Mouse (Mus musculus): ENCODE data around the gene Leng1.

Gene Leng1

GRCm38 (mm10) chr7:3629543-3630477 lies 35.8 kb downstream of the Leng1 start, which contains the start of the genes Tfpt and Prpf31:
Gene Tfpt (minus strand): TSS chr7:3629929.
Gene Prpf31 (plus strand): TSS chr7:3629985.
- DNase-seq (ENCODE audit: low read depth, low spot score): peak; percentile 94

GRCm38 (mm10) chr7:3629030-3629429 lies 36.6 kb downstream of the Leng1 start:
- DNase-seq (ENCODE audit: low read depth, low spot score): no peak

DNA sequence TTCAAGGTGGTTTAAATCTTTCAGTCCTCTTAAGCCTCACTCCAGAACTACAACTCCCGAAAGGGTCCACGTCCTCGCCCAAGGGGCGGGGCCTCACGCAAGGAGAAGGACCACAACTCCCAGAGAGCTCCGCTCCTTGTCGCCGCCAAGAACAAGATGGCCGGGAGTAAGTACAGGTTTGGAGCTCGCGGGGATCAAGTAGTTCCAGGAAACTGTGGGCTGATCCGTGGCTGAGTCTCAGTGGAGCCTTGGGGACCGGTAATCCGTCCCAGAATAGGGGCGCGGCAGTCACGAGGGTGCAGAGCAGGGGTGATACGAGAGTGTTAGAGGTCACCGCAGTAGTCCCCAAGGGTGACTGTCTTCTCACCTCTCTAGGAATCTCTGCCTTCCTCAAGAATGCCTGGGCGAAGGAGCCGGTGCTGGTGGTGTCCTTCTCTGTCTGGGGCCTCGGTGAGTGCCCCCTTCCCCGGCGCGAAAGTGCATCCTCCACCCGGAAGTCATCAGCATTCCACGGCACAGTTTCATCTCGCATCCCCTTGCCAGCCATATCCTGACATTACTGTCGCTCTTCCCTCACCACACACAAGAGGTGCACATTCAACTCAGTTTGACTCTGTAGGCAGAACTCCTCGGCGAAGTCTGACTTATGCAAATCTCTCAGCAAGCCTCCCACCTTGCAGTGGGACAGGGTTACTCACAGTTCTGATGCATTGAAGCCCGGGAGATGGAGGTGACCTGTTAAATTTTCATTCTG lies 48.2 kb downstream of the Leng1 start, which contains the start of gene Ndufa3:
Ndufa3 (plus strand) TSS at position 132 of the 754 bp plus-strand sequence.
- peak; percentile 79 for DNase-seq (ENCODE audit: low read depth, low spot score)

- DNase-seq (ENCODE audit: low read depth, low spot score): no peak
These were observed 49.0 kb downstream of the Leng1 start for GRCm38 (mm10) chr7:3616389-3617241.

DNA sequence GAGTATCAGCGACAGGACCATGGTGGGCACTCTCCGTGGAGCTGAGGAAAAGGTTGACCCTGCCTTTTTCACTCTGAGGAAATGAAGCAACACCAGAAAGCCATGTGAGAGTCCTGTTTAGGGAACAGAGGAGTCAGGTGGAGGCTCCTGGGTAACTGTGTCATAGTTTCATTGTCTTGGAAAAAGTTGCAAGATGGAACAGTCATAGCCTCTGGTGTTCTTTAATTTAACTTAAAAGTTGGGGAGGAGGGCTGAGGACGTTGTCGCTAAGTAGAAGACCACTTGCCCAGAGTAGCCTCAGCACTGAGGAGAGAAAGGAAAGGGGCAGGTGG lies 49.6 kb downstream of the Leng1 start, which contains the start of gene Oscar:
Oscar (minus strand) TSS at position 101 of the 332 bp plus-strand sequence.
- no peak for DNase-seq (ENCODE audit: low read depth, low spot score)

DNA sequence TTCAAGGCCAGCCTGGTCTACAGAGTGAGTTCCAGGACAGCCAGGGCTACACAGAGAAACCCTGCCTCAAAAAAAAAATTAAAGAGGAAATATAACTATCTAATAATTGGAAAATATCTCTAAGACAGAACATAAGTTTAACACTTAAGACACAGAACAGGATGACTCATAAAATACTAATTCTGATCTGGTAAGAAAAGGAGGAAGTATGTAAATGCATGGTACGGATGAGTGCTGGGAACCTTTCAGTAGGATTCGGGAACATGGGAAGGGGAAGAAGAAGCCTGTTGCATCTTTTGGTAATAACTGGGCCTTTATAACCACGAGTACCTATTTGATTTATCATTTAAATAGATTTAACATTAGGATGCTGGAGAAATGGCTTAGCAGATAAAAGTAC lies 51.6 kb downstream of the Leng1 start:
- DNase-seq (ENCODE audit: low read depth, low spot score): no peak

DNA sequence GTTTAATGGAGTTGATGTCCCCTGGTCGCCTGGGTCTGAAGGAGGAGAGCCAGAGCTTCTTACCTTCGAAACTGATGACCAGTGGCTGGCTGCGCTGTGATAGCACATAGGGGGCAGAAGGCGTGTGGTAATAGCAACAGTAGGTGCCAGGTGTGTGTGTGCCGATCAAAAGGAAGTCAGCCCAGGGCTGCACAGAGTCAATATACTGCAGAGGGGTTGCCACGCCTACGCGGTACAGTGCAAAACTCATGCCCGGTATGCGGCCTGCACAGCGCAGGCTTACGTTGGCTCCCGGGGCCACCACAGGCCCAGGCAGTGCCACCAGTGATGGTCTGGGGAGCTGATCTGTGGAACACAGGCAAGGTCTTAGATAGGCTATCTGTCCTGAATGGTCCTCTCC lies 54.6 kb downstream of the Leng1 start:
- DNase-seq (ENCODE audit: low read depth, low spot score): no peak

GRCm38 (mm10) chr7:3610437-3610836 lies 55.2 kb downstream of the Leng1 start:
- DNase-seq (ENCODE audit: low read depth, low spot score): no peak

Data from retina, adult 2 months (tissue).